Mouse (Mus musculus): ENCODE results near the gene Ubp1. TPM values are rescaled to one million over a fixed set of nuclear protein-coding genes. Genes with fewer than 3 reads are reported as not detected.
A peak's percentile ranks its signal among the peaks of the same experiment; 100 is the strongest.

Gene Ubp1
- polyA plus RNA-seq, 1 experiment from 2014 or later = 23.7 TPM

DNA sequence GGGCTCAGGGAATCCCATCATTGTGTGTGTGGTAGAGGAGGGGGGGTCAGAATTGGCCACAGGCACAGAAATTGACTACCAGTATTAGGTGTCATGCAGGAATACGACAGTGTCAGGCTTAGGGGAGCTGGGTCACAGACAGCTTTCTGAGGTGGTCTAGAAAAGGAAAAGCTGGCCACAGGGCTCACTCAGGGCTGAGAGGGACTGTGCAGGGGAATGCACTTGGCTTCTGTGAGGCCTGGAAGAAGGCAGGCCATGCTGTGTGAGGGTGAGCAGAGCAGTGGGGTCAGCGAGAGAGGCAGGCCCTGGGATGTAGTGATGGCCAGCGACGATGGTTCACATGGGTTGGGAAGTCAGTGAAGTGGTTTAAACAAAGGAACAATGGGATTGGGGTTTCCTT, 43.1 kb downstream of the Ubp1 start:
- H3K27me3 ChIP-seq (ENCODE audit: insufficient read depth, low read length) = no peaks in the 10 kb centered on the region
- WGBS = 90% methylated on average over 4 of the region's 4 CpGs
- H3K4me2 ChIP-seq (ENCODE audit: low read length) = no peak overlapping the region

GRCm38 (mm10) chr9:113974945-113975344, 44.2 kb downstream of the Ubp1 start:
- H3K9me3 ChIP-seq (replicated peaks; ENCODE audit: low read length) = no peaks in the 10 kb centered on the region
- DNase-seq (ENCODE audit: low spot score) = no peak
- no peak overlapping the region for H3K4me3 ChIP-seq (replicated peaks; ENCODE audit: low read depth, low read length)
- H3K27ac ChIP-seq = no peak overlapping the region
- H3K27me3 ChIP-seq (ENCODE audit: insufficient read depth, low read length) = no peaks in the 10 kb centered on the region
- ATAC-seq (replicated peaks; ENCODE audit: low FRiP score, low read depth) = no peak
- TF ChIP-seq CTCF (IDR thresholded peaks at IDR 0.05; ENCODE audit: low read depth) = no peak
- H3K4me2 ChIP-seq (ENCODE audit: low read length) = no peak overlapping the region
- H3K4me1 ChIP-seq (replicated peaks; ENCODE audit: insufficient read depth, low read length) = no peaks in the 10 kb centered on the region
- peaks cover 50% of the 10 kb centered on the region for H3K36me3 ChIP-seq (ENCODE audit: insufficient read depth, low read length)
- 90% methylated on average over 4 of the region's 4 CpGs for WGBS
- no peak overlapping the region for H3K9ac ChIP-seq (ENCODE audit: low read depth, low read length)

More for the DNA sequence above, 43.1 kb downstream of the Ubp1 start:
- Histone ChIP-seq H3K4me3 (replicated peaks; ENCODE audit: low read depth, low read length) (no peak overlapping the region), H3K9ac (ENCODE audit: low read depth, low read length) (no peak overlapping the region), H3K9me3 (replicated peaks; ENCODE audit: low read length) (no peaks in the 10 kb centered on the region), H3K27ac (no peak overlapping the region), H3K4me1 (replicated peaks; ENCODE audit: insufficient read depth, low read length) (no peaks in the 10 kb centered on the region), H3K36me3 (ENCODE audit: insufficient read depth, low read length) (peaks cover 59% of the 10 kb centered on the region)
- TF ChIP-seq CTCF (IDR thresholded peaks at IDR 0.05; ENCODE audit: low read depth) = no peak
- no peak for DNase-seq (ENCODE audit: low spot score)
- no peak for ATAC-seq (replicated peaks; ENCODE audit: low FRiP score, low read depth)

- ATAC-seq (replicated peaks; ENCODE audit: low FRiP score, low read depth) (no peak), DNase-seq (ENCODE audit: low spot score) (no peak)
- 73% methylated on average over 7 of the region's 7 CpGs for WGBS
- H3K4me1 ChIP-seq (replicated peaks; ENCODE audit: insufficient read depth, low read length) = no peaks in the 10 kb centered on the region
- H3K9me3 ChIP-seq (replicated peaks; ENCODE audit: low read length) = no peaks in the 10 kb centered on the region
- H3K27me3 ChIP-seq (ENCODE audit: insufficient read depth, low read length) = no peaks in the 10 kb centered on the region
- H3K4me3 ChIP-seq (replicated peaks; ENCODE audit: low read depth, low read length) = no peak overlapping the region
- H3K27ac ChIP-seq = no peak overlapping the region
- no peak for TF ChIP-seq CTCF (IDR thresholded peaks at IDR 0.05; ENCODE audit: low read depth)
- no peak overlapping the region for H3K4me2 ChIP-seq (ENCODE audit: low read length)
- peaks cover 47% of the 10 kb centered on the region for H3K36me3 ChIP-seq (ENCODE audit: insufficient read depth, low read length)
- no peak overlapping the region for H3K9ac ChIP-seq (ENCODE audit: low read depth, low read length)
These were observed 44.7 kb downstream of the Ubp1 start for GRCm38 (mm10) chr9:113975442-113975841.

DNA sequence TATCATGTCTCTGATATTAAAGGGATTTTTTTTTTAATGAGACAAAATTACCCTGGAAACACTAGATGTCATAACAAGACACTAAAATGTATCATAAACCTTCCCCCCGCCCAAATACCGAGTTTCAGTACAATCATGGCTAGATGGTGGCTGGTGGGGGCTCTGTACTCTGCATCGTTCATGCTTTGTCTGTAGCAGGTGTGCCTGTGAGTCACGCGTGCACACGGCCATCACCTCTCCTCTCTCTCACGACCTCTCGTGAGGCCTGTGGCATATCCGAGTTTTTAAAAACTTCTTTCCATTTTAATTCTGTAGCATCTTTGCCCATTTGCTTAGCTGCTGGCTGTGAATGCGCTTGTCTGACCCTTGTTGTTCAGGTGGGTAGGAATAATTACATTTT, 45.5 kb downstream of the Ubp1 start:
- no peak for DNase-seq (ENCODE audit: low spot score)
- Histone ChIP-seq H3K27me3 (ENCODE audit: insufficient read depth, low read length) (no peaks in the 10 kb centered on the region), H3K27ac (no peak overlapping the region), H3K4me3 (replicated peaks; ENCODE audit: low read depth, low read length) (no peak overlapping the region), H3K4me1 (replicated peaks; ENCODE audit: insufficient read depth, low read length) (no peaks in the 10 kb centered on the region), H3K36me3 (ENCODE audit: insufficient read depth, low read length) (peaks cover 46% of the 10 kb centered on the region), H3K4me2 (ENCODE audit: low read length) (no peak overlapping the region), H3K9me3 (replicated peaks; ENCODE audit: low read length) (no peaks in the 10 kb centered on the region), H3K9ac (ENCODE audit: low read depth, low read length) (no peak overlapping the region)
- no peak for ATAC-seq (replicated peaks; ENCODE audit: low FRiP score, low read depth)
- 92% methylated on average over 10 of the region's 10 CpGs for WGBS
- no peak for TF ChIP-seq CTCF (IDR thresholded peaks at IDR 0.05; ENCODE audit: low read depth)

GRCm38 (mm10) chr9:113977225-113977840, 46.6 kb downstream of the Ubp1 start:
- TF ChIP-seq CTCF (IDR thresholded peaks at IDR 0.05; ENCODE audit: low read depth) = no peak
- no peak overlapping the region for H3K4me2 ChIP-seq (ENCODE audit: low read length)
- peak; percentile 37 for DNase-seq (ENCODE audit: low spot score)
- H3K27me3 ChIP-seq (ENCODE audit: insufficient read depth, low read length) = no peaks in the 10 kb centered on the region
- peak; percentile 52 for ATAC-seq (replicated peaks; ENCODE audit: low FRiP score, low read depth)
- H3K36me3 ChIP-seq (ENCODE audit: insufficient read depth, low read length) = peaks cover 41% of the 10 kb centered on the region
- H3K9ac ChIP-seq (ENCODE audit: low read depth, low read length) = no peak overlapping the region
- 58% methylated on average over 11 of the region's 11 CpGs for WGBS
- H3K4me3 ChIP-seq (replicated peaks; ENCODE audit: low read depth, low read length) = no peak overlapping the region
- H3K4me1 ChIP-seq (replicated peaks; ENCODE audit: insufficient read depth, low read length) = no peaks in the 10 kb centered on the region
- no peaks in the 10 kb centered on the region for H3K9me3 ChIP-seq (replicated peaks; ENCODE audit: low read length)
- no peak overlapping the region for H3K27ac ChIP-seq

DNA sequence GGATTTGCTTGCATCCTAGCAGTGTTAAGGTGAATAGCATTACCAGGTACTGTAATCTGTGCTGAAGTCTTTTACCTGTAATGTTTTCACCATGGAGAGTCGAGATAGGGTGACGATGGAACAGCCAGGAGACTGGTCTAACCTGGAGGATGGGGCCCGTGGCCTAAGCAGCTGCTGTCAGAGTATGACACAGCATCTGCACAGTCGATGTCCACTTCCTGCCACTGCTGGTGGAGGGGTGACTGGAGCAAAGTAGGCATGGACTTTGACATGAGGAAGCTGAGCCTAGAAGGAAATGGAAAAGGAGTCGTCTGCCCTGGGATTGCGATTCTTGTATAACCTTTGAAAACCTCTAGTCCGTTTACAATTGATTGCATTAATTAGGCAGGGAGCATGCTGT, 47.9 kb downstream of the Ubp1 start:
- Histone ChIP-seq H3K36me3 (ENCODE audit: insufficient read depth, low read length) (peaks cover 35% of the 10 kb centered on the region), H3K27ac (no peak overlapping the region), H3K27me3 (ENCODE audit: insufficient read depth, low read length) (no peaks in the 10 kb centered on the region), H3K9me3 (replicated peaks; ENCODE audit: low read length) (no peaks in the 10 kb centered on the region), H3K4me3 (replicated peaks; ENCODE audit: low read depth, low read length) (no peak overlapping the region), H3K4me1 (replicated peaks; ENCODE audit: insufficient read depth, low read length) (no peaks in the 10 kb centered on the region), H3K4me2 (ENCODE audit: low read length) (no peak overlapping the region), H3K9ac (ENCODE audit: low read depth, low read length) (no peak overlapping the region)
- DNase-seq (ENCODE audit: low spot score) (no peak), ATAC-seq (replicated peaks; ENCODE audit: low FRiP score, low read depth) (no peak)
- no peak for TF ChIP-seq CTCF (IDR thresholded peaks at IDR 0.05; ENCODE audit: low read depth)
- 53% methylated on average over 7 of the region's 7 CpGs for WGBS

DNA sequence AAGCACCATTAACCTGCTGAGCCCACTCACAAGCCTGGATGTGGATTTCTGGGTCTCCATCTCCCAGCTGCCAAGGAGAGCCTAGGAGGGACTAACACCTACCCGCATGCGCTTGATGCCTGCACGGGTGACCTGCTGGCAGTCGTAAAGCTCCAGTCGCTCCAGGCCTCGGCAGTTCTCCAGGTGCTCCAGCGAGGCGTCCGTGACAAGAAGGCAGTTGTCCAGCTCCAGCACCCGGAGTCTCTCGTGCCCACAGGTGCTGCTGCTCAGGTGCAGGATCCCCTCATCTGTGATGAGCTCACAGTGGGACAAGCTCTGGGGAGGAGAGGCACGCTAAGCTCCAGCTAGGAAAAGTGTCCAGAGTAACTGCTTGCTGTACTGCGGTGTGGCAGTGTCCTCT, 48.6 kb downstream of the Ubp1 start:
- H3K27me3 ChIP-seq (ENCODE audit: insufficient read depth, low read length) = no peaks in the 10 kb centered on the region
- DNase-seq (ENCODE audit: low spot score) = peak; percentile 9
- ATAC-seq (replicated peaks; ENCODE audit: low FRiP score, low read depth) = no peak
- no peaks in the 10 kb centered on the region for H3K9me3 ChIP-seq (replicated peaks; ENCODE audit: low read length)
- peaks cover 28% of the 10 kb centered on the region for H3K36me3 ChIP-seq (ENCODE audit: insufficient read depth, low read length)
- WGBS = 51% methylated on average over 13 of the region's 13 CpGs
- no peaks in the 10 kb centered on the region for H3K4me1 ChIP-seq (replicated peaks; ENCODE audit: insufficient read depth, low read length)
- no peak overlapping the region for H3K4me3 ChIP-seq (replicated peaks; ENCODE audit: low read depth, low read length)
- no peak overlapping the region for H3K4me2 ChIP-seq (ENCODE audit: low read length)
- H3K9ac ChIP-seq (ENCODE audit: low read depth, low read length) = no peak overlapping the region
- TF ChIP-seq CTCF (IDR thresholded peaks at IDR 0.05; ENCODE audit: low read depth) = no peak
- H3K27ac ChIP-seq = no peak overlapping the region
